Mouse (Mus musculus): ENCODE results near the gene Slc29a2.

- TF ChIP-seq EP300 (optimal IDR thresholded peaks at IDR 0.05) (no peak), CTCF (IDR thresholded peaks at IDR 0.05; ENCODE audit: low read depth) (peak; percentile 78)
These were observed 49.4 kb downstream of the Slc29a2 start for GRCm38 (mm10) chr19:5073028-5073427.
